Mouse (Mus musculus): ENCODE results near the gene Ric8b.

Gene Ric8b

DNA sequence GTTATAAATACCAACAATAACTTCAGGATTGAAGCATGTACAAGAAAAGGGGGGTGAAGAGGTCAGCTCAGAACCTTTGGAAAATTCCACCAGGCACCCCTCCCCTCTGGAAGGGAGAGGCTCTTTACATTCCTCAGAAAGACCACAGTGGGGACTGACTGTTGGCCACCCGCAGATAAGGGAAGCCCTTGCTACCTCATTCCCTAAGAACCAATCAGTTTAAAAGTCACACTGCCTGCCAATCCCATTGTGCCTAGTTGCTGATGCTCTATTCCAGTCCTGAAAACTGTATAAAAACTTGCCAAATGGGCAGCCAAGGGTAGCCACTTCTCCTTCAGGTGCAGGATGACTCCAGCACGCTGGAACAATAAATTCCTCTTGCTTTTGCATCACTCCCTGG lies 137.5 kb downstream of the Ric8b start:
- DNase-seq (ENCODE audit: low read depth, low spot score) = no peak

Measured in retina, postnatal 7 days (tissue).